Mouse (Mus musculus) erythroblast, embryonic 14.5 days (primary cell): ENCODE measurements around the gene Usmg5. TPM values are rescaled to one million over a fixed set of nuclear protein-coding genes. Genes with fewer than 3 reads are reported as not detected.
A peak's percentile ranks its signal among the peaks of the same experiment; 100 is the strongest.

Source experiments
- H3K27me3 ChIP-seq: 2 replicates; pipeline ENCODE4 v1.6.1; 2012; ENCODE audit warnings: inconsistent platforms; ENCODE audit not compliant: control insufficient read depth
- H3K36me3 ChIP-seq: 2 replicates; pipeline ENCODE4 v1.6.1; 2012; ENCODE audit warnings: mild to moderate bottlenecking, inconsistent platforms; ENCODE audit not compliant: control insufficient read depth
- H3K4me1 ChIP-seq: 2 replicates; pipeline ENCODE4 v1.6.1; 2012; ENCODE audit warnings: inconsistent platforms; ENCODE audit not compliant: control insufficient read depth
- H3K4me3 ChIP-seq: replicated peaks from 2 replicates; pipeline ENCODE3; 2012; ENCODE audit warnings: moderate library complexity, mild to moderate bottlenecking, inconsistent platforms
- H3K9me3 ChIP-seq: 2 replicates; pipeline ENCODE4 v1.6.1; 2012; ENCODE audit warnings: low read length, inconsistent platforms, mixed read lengths; ENCODE audit not compliant: control insufficient read depth
- GATA1 ChIP-seq: IDR thresholded peaks from 2 replicates; pipeline ENCODE4 v1.6.1; 2012; ENCODE audit warnings: low read length, inconsistent platforms, mixed read lengths
- TAL1 ChIP-seq: IDR thresholded peaks from 3 replicates; pipeline ENCODE4 v1.6.1; 2012; ENCODE audit warnings: low read length, inconsistent platforms, mixed read lengths
- polyA plus RNA-seq: library from polyadenylated mRNA; stranded (reverse); fragments of >175 nt; gene quantifications from 2 replicates; pipeline ENCODE4 v1.2.3, GENCODE M21; 2012

The Usmg5 gene
- polyA plus RNA-seq, 1 experiment, result 2.6 TPM

DNA sequence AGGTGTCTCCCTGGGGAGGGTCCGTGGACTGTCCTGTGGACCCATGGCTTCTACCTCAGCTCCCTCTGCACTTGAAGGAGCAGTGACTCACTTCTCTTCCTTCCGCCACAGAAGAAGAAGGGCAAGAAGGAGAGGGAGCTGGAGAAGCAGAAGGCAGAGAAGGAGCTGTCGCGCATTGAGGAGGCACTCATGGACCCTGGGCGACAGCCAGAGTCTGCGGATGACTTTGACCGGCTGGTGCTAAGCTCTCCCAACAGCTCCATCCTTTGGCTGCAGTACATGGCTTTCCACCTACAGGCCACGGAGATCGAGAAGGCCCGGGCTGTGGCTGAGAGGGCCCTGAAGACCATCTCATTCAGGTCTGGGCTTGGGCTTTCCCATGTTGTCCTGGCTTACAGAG, 37.7 kb upstream of the Usmg5 start:
- no peak overlapping the region for H3K4me3 ChIP-seq
- peaks cover 93% of the 10 kb centered on the region for H3K36me3 ChIP-seq
- no peaks in the 10 kb centered on the region for H3K9me3 ChIP-seq
- H3K27me3 ChIP-seq, result no peaks in the 10 kb centered on the region
- H3K4me1 ChIP-seq, result no peaks in the 10 kb centered on the region; the same call in 1 of the 2 replicates
- TF ChIP-seq TAL1 (no peak), GATA1 (no peak)

GRCm38 (mm10) chr19:47122802-47123201, 32.4 kb upstream of the Usmg5 start:
- TF ChIP-seq TAL1 (no peak), GATA1 (no peak)
- Histone ChIP-seq H3K4me1 (peaks cover 4% of the 10 kb centered on the region), H3K4me3 (no peak overlapping the region), H3K27me3 (no peaks in the 10 kb centered on the region), H3K9me3 (no peaks in the 10 kb centered on the region), H3K36me3 (peaks cover 81% of the 10 kb centered on the region)

DNA sequence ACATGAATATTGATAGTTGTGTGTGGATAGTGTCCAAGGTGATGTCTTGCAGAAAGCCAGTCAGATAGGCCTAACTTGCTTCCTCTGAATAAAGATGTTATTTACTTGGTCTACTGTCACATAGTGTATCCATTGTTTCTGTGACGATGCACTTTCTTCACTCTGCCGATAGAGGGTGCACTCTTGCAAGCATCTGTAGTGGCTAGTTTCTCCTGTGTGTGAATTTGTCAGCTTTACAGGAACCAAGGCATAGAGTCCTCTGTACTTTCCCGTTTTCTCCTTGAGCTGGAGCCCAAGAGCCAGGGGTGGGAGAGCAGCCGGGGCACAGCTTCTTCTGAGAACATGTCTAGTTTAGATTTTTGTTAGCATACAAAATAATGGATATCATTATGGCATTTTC, 30.6 kb upstream of the Usmg5 start:
- Histone ChIP-seq H3K9me3 (no peaks in the 10 kb centered on the region), H3K27me3 (no peaks in the 10 kb centered on the region), H3K4me1 (peaks cover 4% of the 10 kb centered on the region), H3K36me3 (peaks cover 81% of the 10 kb centered on the region), H3K4me3 (no peak overlapping the region)
- TF ChIP-seq TAL1 (no peak), GATA1 (no peak)

- Histone ChIP-seq H3K9me3 (no peaks in the 10 kb centered on the region), H3K27me3 (no peaks in the 10 kb centered on the region), H3K36me3 (peaks cover 78% of the 10 kb centered on the region), H3K4me1 (peaks cover 4% of the 10 kb centered on the region), H3K4me3 (no peak overlapping the region)
- TF ChIP-seq TAL1 (no peak), GATA1 (no peak)
These were observed 28.2 kb upstream of the Usmg5 start for GRCm38 (mm10) chr19:47118634-47119033.

- Histone ChIP-seq H3K36me3 (peaks cover 100% of the 10 kb centered on the region), H3K4me3 (no peak overlapping the region), H3K4me1 (no peaks in the 10 kb centered on the region), H3K27me3 (no peaks in the 10 kb centered on the region), H3K9me3 (no peaks in the 10 kb centered on the region)
- TF ChIP-seq TAL1, result no peak
- TF ChIP-seq GATA1, result no peak
These were observed 14.3 kb upstream of the Usmg5 start for GRCm38 (mm10) chr19:47104641-47105271.

GRCm38 (mm10) chr19:47101080-47101479, 10.6 kb upstream of the Usmg5 start:
- no peak overlapping the region for H3K4me3 ChIP-seq
- TF ChIP-seq GATA1 (no peak), TAL1 (no peak)
- no peaks in the 10 kb centered on the region for H3K9me3 ChIP-seq
- H3K4me1 ChIP-seq, result no peaks in the 10 kb centered on the region
- no peaks in the 10 kb centered on the region for H3K27me3 ChIP-seq
- H3K36me3 ChIP-seq, result peaks cover 99% of the 10 kb centered on the region

DNA sequence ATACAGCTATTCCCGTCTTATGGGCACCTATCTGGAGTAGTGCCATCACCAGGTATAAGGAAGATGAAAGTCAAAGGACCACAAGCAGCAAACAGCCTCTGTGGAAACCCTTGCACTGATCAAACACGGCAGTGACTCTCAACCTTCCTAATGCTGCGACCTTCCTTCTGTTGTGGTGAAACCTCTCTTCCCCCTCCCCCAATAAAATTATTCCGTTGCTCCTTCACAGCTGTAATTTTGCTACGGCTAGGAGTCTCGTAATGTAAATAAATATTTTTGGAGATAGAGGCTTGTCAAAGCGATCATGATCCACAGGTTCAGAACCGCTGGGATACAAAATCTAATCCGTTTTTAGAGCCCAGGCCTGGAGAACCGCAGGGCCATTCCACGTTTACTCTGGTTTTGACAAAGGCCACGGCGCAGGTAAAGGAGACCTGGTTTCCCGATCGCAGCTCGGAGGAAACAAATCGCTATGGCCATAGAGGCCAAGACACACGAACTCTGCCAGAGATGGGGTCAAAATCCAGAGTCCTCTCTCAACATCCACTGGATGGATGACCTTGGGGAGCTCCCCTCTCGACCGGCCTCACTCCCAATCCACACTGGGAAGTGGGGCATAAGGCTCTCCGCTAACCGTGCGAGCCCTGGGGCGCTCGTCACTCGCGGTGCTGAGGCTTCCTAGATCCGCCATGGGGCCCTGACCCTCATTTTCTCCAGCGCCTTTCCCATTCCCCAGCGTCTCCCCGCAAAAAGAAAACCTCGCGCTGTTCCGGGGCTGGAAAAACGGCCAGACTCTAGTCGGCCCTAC, 525 bp downstream of the Usmg5 start:
- Histone ChIP-seq H3K27me3 (no peaks in the 10 kb centered on the region), H3K9me3 (no peaks in the 10 kb centered on the region), H3K36me3 (peaks cover 56% of the 10 kb centered on the region), H3K4me1 (peaks cover 31% of the 10 kb centered on the region), H3K4me3 (peak overlapping the region; percentile 74)
- no peak for TF ChIP-seq TAL1
- no peak for TF ChIP-seq GATA1

DNA sequence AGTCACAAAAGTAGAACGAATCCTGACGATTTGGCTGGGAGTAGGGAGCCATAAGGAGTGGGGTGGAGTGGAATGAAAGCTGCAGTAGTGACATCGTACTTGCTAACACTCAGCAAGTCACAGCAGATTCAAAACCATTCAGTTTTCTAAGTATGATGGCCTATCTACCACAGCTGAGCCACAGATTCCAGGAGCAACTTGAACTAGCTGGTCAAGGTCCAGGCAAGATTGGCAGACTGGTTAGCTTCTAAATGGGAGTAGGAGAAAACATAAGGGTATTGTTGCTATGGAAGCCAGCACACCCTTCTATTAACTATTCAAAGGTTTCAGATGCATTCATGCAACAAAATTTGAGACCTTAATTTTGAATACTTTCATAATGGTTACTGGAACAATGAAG, 2.2 kb downstream of the Usmg5 start:
- Histone ChIP-seq H3K36me3 (peaks cover 58% of the 10 kb centered on the region), H3K4me1 (peaks cover 31% of the 10 kb centered on the region), H3K9me3 (no peaks in the 10 kb centered on the region), H3K4me3 (no peak overlapping the region), H3K27me3 (no peaks in the 10 kb centered on the region)
- TF ChIP-seq TAL1 (no peak), GATA1 (no peak)

DNA sequence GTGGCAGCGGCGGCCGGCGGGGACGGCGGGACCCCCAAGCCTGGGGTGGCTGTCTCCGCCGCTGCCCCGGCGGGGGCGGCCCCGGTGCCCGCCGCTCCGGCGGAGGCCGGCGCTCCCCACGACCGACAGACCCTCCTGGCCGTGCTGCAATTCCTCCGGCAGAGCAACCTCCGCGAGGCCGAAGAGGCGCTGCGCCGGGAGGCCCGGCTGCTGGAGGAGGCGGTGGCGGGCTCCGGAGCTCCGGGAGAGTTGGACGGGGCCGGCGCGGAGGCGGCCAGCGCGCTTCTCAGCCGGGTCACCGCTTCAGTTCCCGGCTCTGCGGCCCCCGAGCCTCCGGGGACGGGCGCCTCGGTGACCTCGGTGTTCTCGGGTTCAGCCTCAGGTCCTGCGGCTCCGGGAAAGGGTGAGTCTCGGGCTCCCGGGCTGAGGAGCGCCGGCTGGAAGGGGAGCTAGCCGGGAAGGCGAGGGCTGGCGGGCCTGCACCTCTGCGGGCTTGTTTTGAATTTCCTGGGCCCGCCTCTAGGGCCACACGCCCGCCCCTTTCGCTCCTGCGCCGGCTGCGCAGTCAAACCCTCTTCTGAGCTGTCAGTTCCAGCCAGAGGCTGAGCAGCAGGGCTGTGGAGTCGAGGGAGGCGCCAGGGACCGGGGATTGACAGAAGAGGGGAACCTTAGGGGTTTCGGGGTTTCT, 22.4 kb downstream of the Usmg5 start:
- peak overlapping the region; percentile 95 for H3K4me3 ChIP-seq
- H3K9me3 ChIP-seq, result no peaks in the 10 kb centered on the region
- H3K27me3 ChIP-seq, result no peaks in the 10 kb centered on the region
- peaks cover 24% of the 10 kb centered on the region for H3K4me1 ChIP-seq
- TF ChIP-seq GATA1 (no peak), TAL1 (no peak)
- H3K36me3 ChIP-seq, result peaks cover 45% of the 10 kb centered on the region
